Mouse (Mus musculus) lung, adult 2 months (tissue): ENCODE results near the gene Mrpl3. TPM values are rescaled to one million over a fixed set of nuclear protein-coding genes. Genes with fewer than 3 reads are reported as not detected.

Source experiments
- polyA plus RNA-seq: library from polyadenylated mRNA; depleted of rRNA; stranded (reverse); fragments of >200 nt; gene quantifications from 2 replicates; pipeline ENCODE4 v1.2.3, GENCODE M21; 2012; rRNA removed

The Mrpl3 gene
- polyA plus RNA-seq, 1 experiment, result 58.5 TPM

Other genes with a start within 250 kb of the Mrpl3 start
- 15.6 and 17.9 TPM in 2 replicates for gene Nudt16, start 78.6 kb downstream of the Mrpl3 start, polyA plus RNA-seq
- gene 1700080E11Rik, start 91.9 kb downstream of the Mrpl3 start, polyA plus RNA-seq, result not detected in 2 replicates